Mouse (Mus musculus): Measurements from ENCODE around the gene Ptpn6. TPM values are rescaled to one million over a fixed set of nuclear protein-coding genes. Genes with fewer than 3 reads are reported as not detected.
A peak's percentile ranks its signal among the peaks of the same experiment; 100 is the strongest.

The Ptpn6 gene
- polyA plus RNA-seq, 1 experiment from 2014 or later, result 24.3 TPM

DNA sequence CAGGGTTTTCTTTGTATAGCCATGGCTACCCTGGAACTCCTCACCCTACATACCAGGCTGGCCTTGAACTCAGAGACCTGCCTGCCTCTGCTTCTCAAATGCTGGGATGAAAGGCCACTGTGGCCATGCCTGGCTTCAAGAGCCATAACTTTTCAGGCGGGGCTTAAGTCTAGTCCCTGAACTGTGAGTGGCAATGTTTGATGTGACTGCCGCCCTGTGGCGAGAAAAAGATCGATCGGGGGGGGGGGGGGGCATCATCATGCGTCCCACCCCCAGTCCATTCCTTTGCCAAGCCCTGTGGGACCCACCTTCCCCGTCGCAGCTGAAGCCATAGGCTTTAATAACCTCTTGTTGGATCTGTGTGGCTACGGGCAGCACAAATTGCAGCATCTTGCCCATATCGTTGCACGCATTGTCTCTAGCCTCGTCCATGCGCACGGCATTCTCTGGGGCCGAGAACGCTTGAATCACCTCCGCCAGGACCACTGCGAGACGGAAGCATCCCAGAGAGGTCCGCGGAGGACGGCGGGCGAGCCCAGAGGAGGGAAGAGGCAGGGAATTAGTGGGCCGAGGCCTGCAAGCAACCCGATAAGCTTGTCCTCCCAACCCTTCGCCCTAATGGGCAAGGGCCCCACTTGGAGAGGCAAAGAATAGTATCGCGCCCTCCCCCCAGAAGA is 1.8 kb upstream of the Ptpn6 start:
- peaks cover 34% of the 10 kb centered on the region for H3K4me1 ChIP-seq
- H3K4me3 ChIP-seq, result peak overlapping the region; percentile 63
- peak overlapping the region; percentile 99 for H3K27ac ChIP-seq
- 0% methylated on average over 29 of the region's 29 CpGs for WGBS
- H3K36me3 ChIP-seq, result peaks cover 27% of the 10 kb centered on the region
- peak overlapping the region; percentile 84 for H3K4me2 ChIP-seq
- no peaks in the 10 kb centered on the region for H3K9me3 ChIP-seq
- H3K9ac ChIP-seq, result peak overlapping the region; percentile 89
- H3K27me3 ChIP-seq, result no peaks in the 10 kb centered on the region
- ATAC-seq (ENCODE audit: borderline replicate concordance, extremely low read depth, low FRiP score, low TSS enrichment), result peak; percentile 8

DNA sequence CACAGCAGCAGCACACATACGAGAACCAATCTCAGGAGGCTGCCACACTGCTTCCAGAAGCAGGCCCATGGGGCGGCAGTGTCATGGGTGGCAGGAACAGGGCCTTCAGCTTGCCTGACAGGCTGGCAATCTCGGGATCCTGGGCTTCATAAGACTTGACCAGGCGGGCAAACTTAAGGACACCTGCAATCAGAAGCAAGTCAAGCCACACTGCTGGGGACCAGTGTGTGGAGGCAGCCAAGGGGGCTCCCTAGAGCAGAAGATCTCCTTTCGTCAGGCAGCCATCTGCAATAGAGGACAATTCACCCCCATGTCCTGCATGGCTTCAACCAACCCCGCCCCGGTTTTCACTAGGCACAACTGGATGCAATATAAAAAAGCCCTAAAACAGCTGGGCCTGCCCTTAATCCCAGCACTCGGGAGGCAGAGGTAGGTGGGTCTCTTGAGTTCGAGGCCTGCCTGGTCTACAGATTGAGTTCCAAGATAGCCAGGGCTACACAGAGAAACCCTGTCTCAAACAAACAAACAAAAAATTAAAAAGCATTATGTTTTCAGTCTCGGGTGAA is 800 bp upstream of the Ptpn6 start:
- Histone ChIP-seq H3K36me3 (peaks cover 18% of the 10 kb centered on the region), H3K9ac (peak overlapping the region; percentile 16; the same call in 1 of the 2 replicates), H3K27ac (peak overlapping the region; percentile 99), H3K4me2 (peak overlapping the region; percentile 84; the same call in 1 of the 2 replicates), H3K9me3 (no peaks in the 10 kb centered on the region), H3K4me1 (peaks cover 31% of the 10 kb centered on the region), H3K4me3 (no peak overlapping the region), H3K27me3 (no peaks in the 10 kb centered on the region)
- 81% methylated on average over 10 of the region's 10 CpGs for WGBS
- ATAC-seq (ENCODE audit: borderline replicate concordance, extremely low read depth, low FRiP score, low TSS enrichment), result no peak

DNA sequence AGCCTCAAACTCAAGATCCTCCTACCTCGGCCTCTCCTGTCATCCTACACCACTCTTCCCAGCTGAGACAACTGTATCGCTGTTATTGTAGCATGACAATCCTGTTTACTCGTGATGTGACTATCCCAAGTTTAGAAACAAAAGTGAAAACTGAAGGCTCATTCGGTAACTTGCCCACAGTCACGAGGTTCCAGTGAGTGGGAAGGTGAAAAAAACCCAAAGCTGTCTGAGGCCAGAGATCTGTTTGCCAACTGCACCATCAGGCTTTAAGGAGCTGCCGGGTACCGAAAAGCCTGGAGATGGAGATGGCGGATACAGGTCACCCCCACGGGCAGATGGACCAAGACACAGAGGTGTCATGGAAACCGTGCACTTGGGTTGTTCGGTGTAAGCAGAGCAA is 1.5 kb downstream of the Ptpn6 start:
- Histone ChIP-seq H3K36me3 (no peaks in the 10 kb centered on the region), H3K4me1 (peaks cover 40% of the 10 kb centered on the region), H3K4me3 (no peak overlapping the region), H3K27me3 (no peaks in the 10 kb centered on the region), H3K4me2 (no peak overlapping the region), H3K9ac (no peak overlapping the region), H3K27ac (no peak overlapping the region), H3K9me3 (no peaks in the 10 kb centered on the region)
- no peak for ATAC-seq (ENCODE audit: borderline replicate concordance, extremely low read depth, low FRiP score, low TSS enrichment)
- 79% methylated on average over 11 of the region's 11 CpGs for WGBS

DNA sequence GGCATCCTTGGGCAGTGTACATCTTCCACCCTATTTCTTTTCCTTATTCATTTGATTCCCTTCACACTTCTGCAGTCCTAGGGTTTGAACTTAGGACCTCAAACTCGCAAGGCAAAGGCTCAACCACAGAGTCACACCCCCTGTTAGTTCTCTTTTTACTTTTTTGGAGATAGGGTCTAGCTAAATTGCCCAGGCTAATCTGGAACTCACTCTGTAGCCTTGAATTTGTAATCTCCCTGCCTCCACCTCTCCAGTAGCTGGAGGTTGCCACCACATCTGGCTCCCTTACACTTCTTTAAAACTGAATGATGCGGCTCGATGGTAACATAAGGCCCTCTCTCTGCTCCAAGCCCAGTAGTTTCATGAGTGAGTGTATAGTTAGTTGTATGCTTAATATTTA is 4.1 kb downstream of the Ptpn6 start:
- H3K4me2 ChIP-seq, result no peak overlapping the region
- H3K36me3 ChIP-seq, result no peaks in the 10 kb centered on the region
- no peak overlapping the region for H3K4me3 ChIP-seq
- H3K9ac ChIP-seq, result no peak overlapping the region
- H3K4me1 ChIP-seq, result peaks cover 26% of the 10 kb centered on the region
- no peaks in the 10 kb centered on the region for H3K9me3 ChIP-seq
- 83% methylated on average over 3 of the region's 3 CpGs for WGBS
- ATAC-seq (ENCODE audit: borderline replicate concordance, extremely low read depth, low FRiP score, low TSS enrichment), result no peak
- no peaks in the 10 kb centered on the region for H3K27me3 ChIP-seq
- H3K27ac ChIP-seq, result no peak overlapping the region

DNA sequence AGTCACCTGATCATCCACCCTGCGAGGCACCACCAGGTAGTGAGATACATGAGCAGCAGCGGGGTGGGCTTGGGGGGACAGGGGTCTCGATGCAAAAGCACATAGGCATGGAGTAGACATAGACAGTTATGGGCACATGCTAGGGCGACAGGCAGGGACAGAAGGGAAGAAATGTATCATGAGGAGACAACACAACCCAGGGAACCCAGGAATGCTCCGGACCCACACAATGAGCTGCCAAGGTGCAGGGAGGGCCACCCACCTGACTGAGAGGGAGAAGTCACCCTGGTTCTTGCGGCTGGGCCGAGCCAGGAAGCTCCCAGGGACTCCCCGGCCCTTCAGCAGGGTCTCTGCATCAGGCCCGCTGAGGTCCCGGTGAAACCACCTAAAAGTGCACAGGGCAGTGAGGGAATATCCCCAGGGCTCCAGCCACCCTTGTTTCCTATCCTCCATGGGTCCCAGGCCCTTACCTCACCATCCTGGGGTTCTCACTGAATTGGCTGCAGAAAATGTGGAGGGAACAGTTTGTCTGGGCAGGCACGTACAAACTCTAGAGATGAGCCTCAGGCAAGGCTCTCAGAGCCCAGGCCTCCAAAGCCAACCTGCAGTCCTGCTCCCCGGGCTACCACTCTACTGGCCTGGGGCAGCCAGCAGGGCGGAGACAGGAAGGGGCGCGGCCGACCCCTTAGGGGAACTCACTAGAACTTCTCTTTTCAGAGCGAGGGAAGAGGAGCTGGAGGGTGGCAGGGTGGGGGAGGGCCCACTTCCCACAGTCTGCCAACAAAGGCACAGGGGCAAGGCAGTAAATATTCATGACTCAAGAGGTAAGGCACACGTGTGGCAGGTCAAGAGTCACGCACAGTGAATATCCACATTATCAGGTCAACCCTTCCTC is 5.8 kb downstream of the Ptpn6 start:
- peak overlapping the region; percentile 36; the same call in 1 of the 2 replicates for H3K27ac ChIP-seq
- H3K9ac ChIP-seq, result peak overlapping the region; percentile 14; the same call in 1 of the 2 replicates
- peaks cover 11% of the 10 kb centered on the region for H3K4me1 ChIP-seq
- H3K27me3 ChIP-seq, result no peaks in the 10 kb centered on the region
- peak overlapping the region; percentile 14 for H3K4me3 ChIP-seq
- no peaks in the 10 kb centered on the region for H3K9me3 ChIP-seq
- ATAC-seq (ENCODE audit: borderline replicate concordance, extremely low read depth, low FRiP score, low TSS enrichment), result peak; percentile 47; the same call in 1 of the 2 replicates
- WGBS, result 52% methylated on average over 19 of the region's 19 CpGs
- no peaks in the 10 kb centered on the region for H3K36me3 ChIP-seq
- peak overlapping the region; percentile 28 for H3K4me2 ChIP-seq

DNA sequence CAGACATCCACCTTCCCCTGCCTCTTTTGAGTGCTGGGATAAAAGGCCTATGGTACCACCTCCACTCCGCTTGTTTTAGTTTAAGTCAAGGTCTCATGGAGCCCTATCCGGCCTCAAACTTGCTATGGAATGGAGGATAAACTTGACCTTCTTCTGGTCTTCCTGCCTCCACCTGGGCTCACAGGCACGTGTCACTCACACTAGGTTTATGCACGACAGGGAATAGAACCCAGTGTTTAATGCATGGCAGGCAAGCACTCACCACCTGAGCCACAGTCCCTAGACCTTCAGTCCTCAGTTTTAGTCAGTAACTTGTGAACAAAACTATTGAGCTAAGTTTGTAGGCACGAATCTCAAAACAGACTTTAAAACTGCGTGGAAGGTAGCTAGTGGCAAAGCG is 7.5 kb downstream of the Ptpn6 start:
- Histone ChIP-seq H3K9me3 (no peaks in the 10 kb centered on the region), H3K4me1 (peaks cover 10% of the 10 kb centered on the region), H3K9ac (no peak overlapping the region), H3K36me3 (no peaks in the 10 kb centered on the region), H3K27me3 (no peaks in the 10 kb centered on the region), H3K27ac (no peak overlapping the region), H3K4me3 (no peak overlapping the region), H3K4me2 (no peak overlapping the region)
- no peak for ATAC-seq (ENCODE audit: borderline replicate concordance, extremely low read depth, low FRiP score, low TSS enrichment)
- 78% methylated on average over 7 of the region's 7 CpGs for WGBS

DNA sequence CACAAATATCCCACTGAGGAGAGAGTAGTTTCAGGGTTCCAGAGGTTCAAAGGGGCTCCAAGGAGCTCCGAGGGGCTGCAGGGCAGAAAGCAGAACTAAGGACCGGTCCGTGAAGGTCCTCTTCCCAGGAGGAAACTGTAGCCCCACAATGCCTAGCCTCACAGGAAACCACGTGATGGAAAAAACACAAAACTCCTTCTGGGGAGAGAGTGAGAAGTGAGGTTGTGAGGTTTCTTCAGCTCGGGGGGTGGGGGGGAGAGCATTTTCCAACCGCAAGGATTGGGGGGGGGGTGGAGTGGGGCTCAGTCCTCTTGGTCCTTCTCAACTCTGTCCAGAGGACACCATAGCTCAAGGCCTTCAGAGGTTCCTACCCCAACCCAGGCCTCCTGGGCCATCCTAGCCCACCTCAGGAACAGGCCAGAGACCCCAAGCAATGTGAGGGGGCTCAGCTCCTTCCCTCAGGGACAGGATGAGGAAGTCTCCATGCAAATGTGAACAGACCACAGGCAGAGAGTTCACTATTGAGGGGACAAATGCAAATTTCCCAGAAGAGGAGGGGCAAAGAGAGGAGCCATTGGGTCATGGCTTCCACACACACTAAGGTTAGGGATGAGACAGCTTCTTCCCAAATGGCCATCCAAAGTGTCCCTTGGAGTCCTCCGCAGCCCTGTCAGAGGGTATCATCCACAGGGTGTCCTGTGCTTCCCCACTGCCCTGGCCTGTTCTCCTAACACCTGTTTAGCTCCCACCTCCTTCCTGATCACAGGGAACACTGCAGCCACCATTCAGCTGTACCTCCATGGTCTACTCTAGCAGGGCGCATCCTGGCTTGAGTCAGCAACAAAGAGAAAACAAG is 8.4 kb downstream of the Ptpn6 start:
- Histone ChIP-seq H3K27me3 (no peaks in the 10 kb centered on the region), H3K4me3 (no peak overlapping the region), H3K9ac (no peak overlapping the region), H3K36me3 (no peaks in the 10 kb centered on the region), H3K4me2 (no peak overlapping the region), H3K4me1 (peaks cover 10% of the 10 kb centered on the region), H3K27ac (no peak overlapping the region), H3K9me3 (no peaks in the 10 kb centered on the region)
- ATAC-seq (ENCODE audit: borderline replicate concordance, extremely low read depth, low FRiP score, low TSS enrichment), result no peak
- 73% methylated on average over 8 of the region's 8 CpGs for WGBS

DNA sequence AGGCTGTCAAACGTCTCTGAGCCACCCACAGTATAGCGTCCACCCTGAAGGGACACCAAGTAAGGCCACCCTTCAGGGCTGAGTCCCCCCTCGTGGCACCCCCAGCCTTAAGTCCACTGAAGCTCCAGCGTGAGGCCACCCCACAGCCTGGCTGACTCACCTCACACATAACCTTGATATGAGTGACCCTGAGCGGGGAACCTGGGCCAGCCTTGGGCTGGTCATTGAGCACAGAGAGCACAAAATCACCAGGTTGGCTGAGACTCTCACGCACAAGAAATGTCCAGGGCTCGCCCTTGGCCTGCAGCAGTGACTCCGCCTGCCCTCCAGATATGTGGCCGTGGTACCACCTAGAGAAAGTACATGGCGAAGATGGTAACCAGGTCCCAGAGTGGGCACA is 9.9 kb downstream of the Ptpn6 start:
- no peaks in the 10 kb centered on the region for H3K9me3 ChIP-seq
- peaks cover 10% of the 10 kb centered on the region for H3K4me1 ChIP-seq
- no peak overlapping the region for H3K9ac ChIP-seq
- no peak overlapping the region for H3K27ac ChIP-seq
- ATAC-seq (ENCODE audit: borderline replicate concordance, extremely low read depth, low FRiP score, low TSS enrichment), result no peak
- H3K27me3 ChIP-seq, result no peaks in the 10 kb centered on the region
- 86% methylated on average over 10 of the region's 10 CpGs for WGBS
- H3K4me2 ChIP-seq, result no peak overlapping the region
- no peaks in the 10 kb centered on the region for H3K36me3 ChIP-seq
- no peak overlapping the region for H3K4me3 ChIP-seq

DNA sequence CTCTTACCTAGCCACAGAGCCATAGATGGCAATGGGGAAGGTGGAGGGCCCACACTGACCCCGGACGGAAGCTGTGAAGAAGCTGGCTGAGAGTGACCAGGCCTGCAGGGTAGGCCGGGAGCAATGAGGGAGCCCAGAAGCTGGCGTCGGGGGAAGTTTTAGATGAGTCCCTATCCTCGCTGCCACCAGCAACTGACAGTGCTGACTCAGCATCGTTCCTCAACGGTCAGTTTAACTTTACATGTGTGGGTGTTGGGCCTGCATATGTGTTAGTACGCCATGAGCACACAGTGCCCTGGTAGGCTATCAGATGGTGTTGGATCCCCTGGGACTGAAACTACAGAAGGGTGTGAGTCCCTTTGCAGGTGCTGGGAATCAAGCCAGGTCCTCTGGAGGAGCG is 14.0 kb downstream of the Ptpn6 start:
- Histone ChIP-seq H3K27ac (no peak overlapping the region), H3K4me3 (no peak overlapping the region), H3K9me3 (no peaks in the 10 kb centered on the region), H3K27me3 (no peaks in the 10 kb centered on the region), H3K4me1 (no peaks in the 10 kb centered on the region; the same call in 1 of the 2 replicates), H3K36me3 (no peaks in the 10 kb centered on the region), H3K4me2 (no peak overlapping the region), H3K9ac (no peak overlapping the region)
- WGBS, result 85% methylated on average over 10 of the region's 10 CpGs
- no peak for ATAC-seq (ENCODE audit: borderline replicate concordance, extremely low read depth, low FRiP score, low TSS enrichment)

DNA sequence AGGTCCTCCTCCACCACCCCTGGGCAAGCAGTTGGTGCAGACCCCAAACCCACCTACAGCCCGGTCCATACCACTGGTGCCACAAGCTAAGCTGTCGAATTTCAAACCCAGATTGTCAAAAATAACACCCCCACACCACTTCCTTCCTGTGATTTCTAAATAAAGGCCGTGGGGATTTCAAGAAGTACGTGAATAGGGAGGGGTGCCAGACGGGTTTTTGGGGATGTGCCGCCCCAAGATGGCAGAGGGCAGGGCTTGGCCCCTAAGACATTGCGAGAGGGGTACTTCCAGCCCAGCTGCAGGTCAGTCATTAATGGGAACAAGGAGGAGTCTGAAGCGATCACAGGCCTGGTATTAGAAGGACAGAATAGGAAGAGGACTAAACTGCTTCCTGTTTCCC is 15.0 kb downstream of the Ptpn6 start:
- Histone ChIP-seq H3K4me3 (no peak overlapping the region), H3K27ac (no peak overlapping the region), H3K27me3 (no peaks in the 10 kb centered on the region), H3K9ac (no peak overlapping the region), H3K9me3 (no peaks in the 10 kb centered on the region), H3K4me2 (no peak overlapping the region), H3K4me1 (no peaks in the 10 kb centered on the region; the same call in 1 of the 2 replicates), H3K36me3 (no peaks in the 10 kb centered on the region)
- no peak for ATAC-seq (ENCODE audit: borderline replicate concordance, extremely low read depth, low FRiP score, low TSS enrichment)
- 62% methylated on average over 8 of the region's 8 CpGs for WGBS

DNA sequence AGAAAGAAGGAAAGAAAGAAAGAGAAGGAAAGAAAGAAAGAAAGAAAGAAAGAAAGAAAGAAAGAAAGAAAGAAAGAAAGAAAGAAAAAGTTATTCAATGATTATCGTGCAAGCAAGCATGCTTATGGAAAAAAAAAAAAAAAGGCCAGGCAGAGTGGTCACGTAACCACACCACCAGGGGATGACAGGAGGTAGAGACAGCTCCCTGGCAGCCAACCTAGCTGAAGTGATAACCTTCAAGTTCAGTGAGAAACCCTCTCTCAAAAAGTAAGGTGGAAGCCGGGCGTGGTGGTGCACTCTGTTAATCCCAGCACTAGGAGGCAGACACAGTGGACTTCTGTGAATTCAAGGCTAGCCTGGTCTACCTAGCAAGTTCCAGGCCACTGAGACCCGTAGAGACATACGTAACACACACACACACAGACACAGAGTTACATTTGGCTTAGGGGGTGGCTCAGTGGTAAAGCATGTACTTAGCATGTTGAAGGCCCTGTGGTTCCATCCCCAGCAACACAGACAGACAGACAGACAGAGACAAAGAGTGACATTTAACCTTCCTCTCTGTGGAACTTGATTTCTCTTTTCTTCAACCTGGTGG is 15.5 kb downstream of the Ptpn6 start:
- no peak overlapping the region for H3K27ac ChIP-seq
- H3K9me3 ChIP-seq, result no peaks in the 10 kb centered on the region
- no peak for ATAC-seq (ENCODE audit: borderline replicate concordance, extremely low read depth, low FRiP score, low TSS enrichment)
- no peaks in the 10 kb centered on the region for H3K27me3 ChIP-seq
- no peak overlapping the region for H3K4me3 ChIP-seq
- H3K4me1 ChIP-seq, result no peaks in the 10 kb centered on the region; the same call in 1 of the 2 replicates
- H3K9ac ChIP-seq, result no peak overlapping the region
- H3K4me2 ChIP-seq, result no peak overlapping the region
- no peaks in the 10 kb centered on the region for H3K36me3 ChIP-seq
- 82% methylated on average over 6 of the region's 6 CpGs for WGBS
